Mouse (Mus musculus) lung, postnatal 10 days (tissue): ENCODE results near the gene Ffar2.
"Not testable (repeated sequence)": the region's sequence is repeated elsewhere in the genome, so short reads cannot be mapped to it uniquely, and the experiment has no call there.

ENCODE experiments used
- DNase-seq: peaks from one replicate; pipeline ENCODE4 v3.0.0; 2021

Gene Ffar2

GRCm38 (mm10) chr7:30823675-30824074 lies at the start of gene Ffar2:
TSS of gene Ffar2 (minus strand) at chr7:30823775.
- no peak for DNase-seq

- peak; percentile 86 for DNase-seq
These were observed 49.5 kb upstream of the Ffar2 start for GRCm38 (mm10) chr7:30873083-30873482.

DNA sequence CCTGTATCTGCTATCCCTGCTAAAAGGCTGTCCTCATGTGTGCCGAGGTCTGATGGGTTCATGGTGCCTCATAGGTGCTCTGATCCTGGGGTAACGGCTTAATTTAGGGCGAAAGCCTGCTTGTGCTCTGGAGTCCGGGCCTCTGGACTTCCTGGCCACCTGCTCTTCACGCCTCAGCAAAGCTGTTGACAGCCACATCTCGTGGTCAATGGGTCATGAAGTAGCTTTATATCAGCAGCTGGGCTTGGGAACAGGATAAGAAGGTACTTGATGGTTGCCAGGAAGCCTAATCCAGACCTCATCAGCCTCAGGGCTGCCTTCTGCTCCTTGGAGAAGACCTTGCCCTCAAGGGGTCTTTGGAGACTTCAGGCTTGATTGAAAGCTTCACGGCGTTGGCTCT lies 39.8 kb upstream of the Ffar2 start:
- no peak for DNase-seq

DNA sequence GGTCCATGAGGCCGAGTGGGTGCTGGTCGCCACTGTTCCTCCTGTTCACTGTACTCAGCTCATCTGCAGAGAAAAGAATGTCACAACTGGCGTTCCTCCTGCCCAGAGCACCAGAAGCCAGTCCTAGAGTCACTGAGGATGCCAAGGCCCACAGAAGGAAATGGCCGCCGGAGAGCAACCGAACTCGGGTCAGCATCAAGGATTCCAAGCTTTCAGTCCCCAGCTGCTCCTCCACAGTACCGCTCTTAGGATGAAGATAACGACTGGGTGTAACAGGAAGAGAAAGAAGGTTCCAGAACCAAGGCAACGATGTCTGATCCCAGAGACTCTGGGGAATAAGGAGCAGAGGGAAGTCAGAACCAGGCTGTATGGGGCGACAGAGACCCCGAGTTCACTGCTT lies 37.9 kb upstream of the Ffar2 start, which contains the start of gene Ffar1:
TSS of gene Ffar1 (minus strand) at position 101 of the 400 bp plus-strand sequence.
- no peak for DNase-seq

DNA sequence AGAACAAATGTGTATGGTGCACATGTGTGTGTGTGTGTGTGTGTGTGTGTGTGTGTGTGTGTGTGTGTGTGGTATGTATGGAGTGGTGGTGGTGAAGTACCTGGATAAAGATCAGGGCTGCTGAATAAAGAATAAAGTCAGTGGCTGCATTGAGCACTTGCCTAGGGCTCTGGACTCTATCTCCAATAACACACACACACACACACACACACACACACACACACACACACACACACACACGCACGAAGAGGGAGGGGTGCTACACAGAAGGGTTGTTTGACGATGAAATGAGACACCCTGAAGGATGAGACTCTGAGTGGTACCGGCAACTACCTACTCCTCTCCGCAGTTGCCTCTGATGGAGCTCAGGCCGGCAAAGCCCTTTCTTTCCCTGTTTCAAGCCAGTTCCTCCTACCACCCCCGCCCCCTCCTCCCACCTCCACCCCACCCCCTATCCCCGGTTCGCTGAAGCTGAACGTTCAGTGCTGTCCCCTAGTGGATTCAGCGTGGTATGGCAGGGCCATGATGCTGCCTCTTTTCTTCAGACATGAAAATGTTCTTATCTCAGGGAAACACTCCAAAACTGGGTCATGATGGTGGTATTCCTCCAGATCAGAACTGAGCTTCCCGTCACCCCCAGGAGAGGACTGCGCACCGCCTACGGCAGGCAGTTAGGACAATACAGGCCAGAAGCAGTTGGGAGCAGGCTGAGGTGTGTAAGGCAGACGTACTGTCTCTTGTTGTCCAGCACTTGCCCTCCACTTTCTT lies 36.2 kb upstream of the Ffar2 start:
- peak; percentile 69 for DNase-seq

DNA sequence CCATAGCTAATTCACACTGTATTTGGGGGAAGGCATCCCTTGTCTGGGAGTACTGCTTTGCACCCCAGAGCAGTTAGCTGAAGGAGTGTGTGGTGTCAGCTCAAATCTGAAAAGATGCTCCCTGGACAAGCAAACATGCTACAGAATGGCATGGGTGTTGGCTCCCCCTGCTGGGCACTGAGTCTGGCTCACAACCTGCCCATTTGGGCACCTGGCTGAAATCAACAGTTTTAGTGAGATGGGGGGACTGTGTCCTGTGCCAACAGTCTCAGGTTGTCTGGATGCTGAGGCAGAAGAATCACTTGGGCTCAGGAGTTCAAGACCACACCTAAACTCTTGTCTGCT lies 35.7 kb upstream of the Ffar2 start:
- DNase-seq: peak; percentile 73

- no peak for DNase-seq
These were observed 34.2 kb upstream of the Ffar2 start for GRCm38 (mm10) chr7:30857746-30858145.

DNA sequence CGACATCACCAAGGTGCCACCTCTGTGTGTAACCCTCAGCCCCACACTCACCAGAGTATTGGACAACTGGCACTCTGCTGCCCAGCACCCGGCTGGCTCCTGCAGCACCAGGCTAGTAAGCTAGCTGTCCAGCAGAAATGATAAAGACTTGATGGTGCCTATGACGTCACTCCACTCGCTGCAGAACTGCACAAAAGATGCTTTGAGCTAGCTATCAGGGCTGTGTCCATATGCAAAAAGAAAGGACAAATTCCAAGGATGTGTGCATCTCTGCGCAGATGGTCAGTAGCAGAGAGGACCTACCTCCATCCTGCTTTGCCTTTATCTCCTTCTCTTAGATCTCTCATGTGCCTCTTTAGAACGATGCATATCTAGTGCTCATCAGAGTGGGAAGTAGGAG lies 32.5 kb upstream of the Ffar2 start, which contains the start of gene Ffar3:
TSS of gene Ffar3 (minus strand) at position 101 of the 400 bp plus-strand sequence.
- DNase-seq: no peak

GRCm38 (mm10) chr7:30851421-30851820 lies 27.8 kb upstream of the Ffar2 start:
- DNase-seq: no peak

DNA sequence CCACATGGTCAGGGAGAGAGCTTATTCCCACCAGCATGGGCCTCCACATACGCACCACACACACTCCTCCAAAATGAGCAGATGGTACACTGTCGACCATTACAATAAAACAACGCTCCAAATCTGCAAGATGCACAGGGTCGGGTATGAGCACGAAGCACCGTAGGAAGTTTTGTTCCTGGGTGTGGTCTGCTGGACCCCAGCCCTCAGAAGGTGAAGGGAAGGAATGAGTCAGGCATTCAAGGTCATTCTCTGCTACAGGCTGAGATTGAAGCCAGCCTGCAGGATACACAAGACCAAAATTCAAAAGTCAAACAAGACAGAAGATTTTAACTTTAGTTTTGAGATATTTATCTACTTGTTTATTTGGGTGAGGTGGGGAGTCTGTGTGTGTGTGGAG lies 24.4 kb upstream of the Ffar2 start:
- no peak for DNase-seq

DNA sequence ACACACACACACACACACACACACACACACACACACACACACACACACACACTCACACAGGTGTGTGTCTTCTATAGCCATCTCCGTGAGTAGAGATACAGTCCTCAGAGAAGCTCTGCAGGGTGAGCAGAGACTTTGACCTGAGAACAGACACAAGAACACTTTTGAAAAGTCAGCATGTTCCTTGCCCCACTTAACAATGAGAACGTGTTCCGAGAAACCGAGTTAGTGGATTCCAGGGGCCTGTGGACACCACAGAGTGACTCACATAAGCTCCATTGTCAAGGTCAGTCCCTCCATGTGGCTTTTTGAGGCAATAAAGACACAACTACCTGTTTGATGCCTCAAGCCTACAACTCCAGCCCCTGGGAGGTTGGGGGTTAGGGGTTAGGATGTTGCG lies 23.8 kb upstream of the Ffar2 start:
- no peak for DNase-seq

DNA sequence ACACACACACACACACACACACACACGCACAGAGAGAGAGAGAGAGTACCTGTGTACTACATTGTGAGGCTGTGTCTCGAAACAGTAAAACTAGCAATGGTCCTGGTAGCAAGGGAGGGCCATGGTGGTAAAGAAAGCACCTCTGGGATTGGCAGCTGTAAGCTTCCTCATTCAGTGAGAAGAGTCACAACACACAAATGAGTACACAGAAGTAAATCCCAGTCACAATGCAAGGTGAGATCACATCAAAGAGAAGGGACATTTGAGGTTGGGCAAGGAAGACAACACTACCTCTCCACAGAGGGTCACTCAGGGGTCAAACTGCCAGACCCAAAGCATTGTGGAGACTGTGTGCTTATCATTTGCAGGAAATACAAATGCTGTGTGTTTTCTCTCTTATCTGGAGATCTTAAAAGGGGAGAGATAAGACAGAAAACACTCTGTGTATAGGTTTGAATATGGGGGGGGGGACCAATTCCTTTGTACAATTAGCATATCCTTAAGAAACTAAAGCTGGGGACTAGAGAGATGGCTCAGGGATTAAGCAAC lies 23.0 kb upstream of the Ffar2 start:
- DNase-seq: no peak

- no peak for DNase-seq
These were observed 21.2 kb upstream of the Ffar2 start for GRCm38 (mm10) chr7:30844676-30845297.

DNA sequence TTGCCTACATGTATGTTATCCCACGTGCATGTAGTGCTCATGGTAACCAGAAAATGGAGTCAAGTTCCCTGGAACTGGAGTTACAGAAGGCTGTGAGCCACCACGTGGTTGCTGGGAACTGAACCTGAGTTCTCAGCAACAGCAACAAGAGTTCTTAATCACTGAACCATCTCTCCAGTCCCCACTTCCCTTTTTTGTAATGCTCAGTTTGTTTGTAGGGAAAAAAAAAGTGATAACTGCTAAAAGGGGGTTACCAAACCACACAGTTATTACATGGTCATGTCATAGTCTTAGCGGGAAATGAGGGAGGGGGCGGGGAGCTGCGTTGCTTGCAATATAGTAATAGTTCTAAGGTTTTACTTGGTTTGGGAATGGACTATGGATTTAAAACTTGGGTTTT lies 18.5 kb upstream of the Ffar2 start:
- no peak for DNase-seq

DNA sequence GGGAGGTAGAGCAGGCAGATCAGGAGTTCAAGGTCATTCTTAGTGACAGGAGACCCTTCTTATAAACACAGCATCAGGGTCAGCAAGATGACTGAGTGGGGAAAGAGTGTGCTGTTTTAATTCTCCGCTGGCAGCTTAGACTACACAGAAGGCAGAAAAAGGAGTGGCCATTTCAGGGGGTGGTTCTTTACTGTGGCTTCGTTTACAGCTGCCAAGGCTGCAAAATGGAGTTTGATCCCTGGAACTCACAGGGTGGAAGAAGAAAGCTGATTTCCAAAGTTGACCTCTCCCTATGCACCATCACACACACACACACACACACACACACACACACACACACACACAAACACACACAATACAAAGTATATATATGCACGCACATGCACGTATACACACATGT lies 17.8 kb upstream of the Ffar2 start:
- no peak for DNase-seq

- no peak for DNase-seq
These were observed 16.7 kb upstream of the Ffar2 start for GRCm38 (mm10) chr7:30840306-30840705.

GRCm38 (mm10) chr7:30837277-30837676 lies 13.7 kb upstream of the Ffar2 start:
- DNase-seq: no peak

- DNase-seq: not testable (repeated sequence)
These were observed 9.1 kb upstream of the Ffar2 start for GRCm38 (mm10) chr7:30832684-30833083.

GRCm38 (mm10) chr7:30832261-30832660 lies 8.7 kb upstream of the Ffar2 start:
- DNase-seq: no peak

DNA sequence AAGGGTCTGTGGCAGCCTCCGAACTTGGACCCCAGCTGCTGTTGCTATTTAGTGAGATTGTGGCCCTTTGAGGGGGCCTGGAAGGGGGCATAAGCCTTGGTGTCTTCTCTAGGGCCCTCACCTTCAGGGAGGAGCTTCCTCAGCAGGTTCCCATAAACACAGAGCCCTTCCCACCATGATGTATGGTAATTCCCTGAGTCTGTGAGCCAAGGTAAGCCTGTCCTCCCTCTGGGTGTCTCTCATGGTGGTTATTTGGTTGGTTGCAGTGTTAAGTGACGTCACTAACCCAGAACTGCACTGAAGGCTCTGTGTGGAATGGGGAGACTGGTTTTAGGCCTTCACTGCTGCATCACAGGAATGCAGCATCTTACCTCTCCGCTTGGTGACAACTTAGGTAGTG lies 5.9 kb upstream of the Ffar2 start:
- no peak for DNase-seq

GRCm38 (mm10) chr7:30828871-30829270 lies 5.3 kb upstream of the Ffar2 start:
- not testable (repeated sequence) for DNase-seq

- DNase-seq: no peak
These were observed 3.1 kb upstream of the Ffar2 start for GRCm38 (mm10) chr7:30826660-30827059.

GRCm38 (mm10) chr7:30824306-30824705 lies 731 bp upstream of the Ffar2 start:
- no peak for DNase-seq

DNA sequence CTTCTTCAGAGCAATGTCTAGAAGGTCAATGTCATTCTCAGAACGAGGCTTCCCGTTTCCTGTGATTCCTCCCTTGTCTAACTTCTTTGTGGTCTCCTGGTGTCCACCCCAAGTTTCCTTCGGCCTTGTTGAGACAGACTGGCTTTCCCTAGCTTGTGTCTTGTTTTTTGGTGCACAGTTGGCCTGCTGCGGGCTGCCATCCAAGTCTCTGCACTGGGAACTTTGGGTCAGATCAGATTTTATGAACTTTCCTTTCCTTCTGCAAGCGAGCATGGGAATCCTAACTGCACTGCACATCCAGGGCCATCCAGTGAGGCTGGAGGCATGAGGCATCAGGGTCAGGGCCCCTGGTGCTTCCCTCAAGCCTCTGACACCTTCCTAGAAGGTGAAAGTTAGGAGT lies 2.0 kb downstream of the Ffar2 start:
- no peak for DNase-seq
